Mouse (Mus musculus): Measurements from ENCODE around the gene Slit3.

- TF ChIP-seq CTCF (IDR thresholded peaks at IDR 0.05; ENCODE audit: extremely low read depth, insufficient read length, insufficient replicate concordance, low read depth, low read length) = no peak
- TF ChIP-seq POLR2A (IDR thresholded peaks at IDR 0.05; ENCODE audit: low read depth, low read length) = no peak
Measured at GRCm38 (mm10) chr11:35324397-35324796, 203.4 kb downstream of the Slit3 start.
